Mouse (Mus musculus) neural tube, embryonic 13.5 days (tissue): ENCODE data around the gene Hlcs. TPM values are rescaled to one million over a fixed set of nuclear protein-coding genes. Genes with fewer than 3 reads are reported as not detected.

Experiments used
- ATAC-seq: fragments of 200-750 bp; cut with Nextera tagmentation; 2 replicates; pipeline ENCODE4 v1.8.0; 2017; ENCODE audit warnings: low read depth, mild to moderate bottlenecking, moderate TSS enrichment, moderate library complexity
- H3K27ac ChIP-seq: fragments of 300-500 bp; sonication (generic); replicated peaks from 2 replicates; pipeline ENCODE4 v1.5.1; 2015; ENCODE audit warnings: moderate library complexity, mild to moderate bottlenecking, inconsistent platforms
- H3K27me3 ChIP-seq: fragments of 300-500 bp; sonication (generic); 2 replicates; pipeline ENCODE4 v1.6.1; 2015; ENCODE audit warnings: mild to moderate bottlenecking, inconsistent platforms
- H3K36me3 ChIP-seq: fragments of 300-500 bp; sonication (generic); 2 replicates; pipeline ENCODE4 v1.6.1; 2015; ENCODE audit warnings: mild to moderate bottlenecking, inconsistent platforms
- H3K4me1 ChIP-seq: fragments of 300-500 bp; sonication (generic); replicated peaks from 2 replicates; pipeline ENCODE4 v1.6.1; 2015; ENCODE audit warnings: inconsistent platforms
- H3K4me2 ChIP-seq: fragments of 300-500 bp; sonication (generic); 2 replicates; pipeline ENCODE4 v1.6.1; 2015; ENCODE audit warnings: inconsistent platforms, mild to moderate bottlenecking, moderate library complexity
- H3K4me3 ChIP-seq: fragments of 300-500 bp; sonication (generic); 2 replicates; pipeline ENCODE4 v1.5.1; 2015; ENCODE audit warnings: mild to moderate bottlenecking, inconsistent platforms
- H3K9ac ChIP-seq: fragments of 300-500 bp; sonication (generic); 2 replicates; pipeline ENCODE4 v1.6.1; 2015; ENCODE audit warnings: moderate library complexity, mild to moderate bottlenecking, inconsistent platforms
- H3K9me3 ChIP-seq: fragments of 300-500 bp; sonication (generic); 2 replicates; pipeline ENCODE4 v1.6.1; 2016; ENCODE audit warnings: inconsistent platforms
- WGBS: fragments of 180-500 bp; shearing (Covaris S2); methylation state at CpG from one replicate; pipeline ENCODE4 v1.1.7; 2015; 5-methylcytosine and 5-hydroxymethylcytosine counted together
- polyA plus RNA-seq: library from polyadenylated mRNA; unstranded; fragments of >200 nt; fragmentation: Nextera tagmentation; extraction: Ambion mirVana; gene quantifications from 2 replicates; pipeline ENCODE4 v1.2.1, GENCODE M21; 2015

Gene Hlcs
- polyA plus RNA-seq, 1 experiment from 2014 or later, result 7.9 TPM

DNA sequence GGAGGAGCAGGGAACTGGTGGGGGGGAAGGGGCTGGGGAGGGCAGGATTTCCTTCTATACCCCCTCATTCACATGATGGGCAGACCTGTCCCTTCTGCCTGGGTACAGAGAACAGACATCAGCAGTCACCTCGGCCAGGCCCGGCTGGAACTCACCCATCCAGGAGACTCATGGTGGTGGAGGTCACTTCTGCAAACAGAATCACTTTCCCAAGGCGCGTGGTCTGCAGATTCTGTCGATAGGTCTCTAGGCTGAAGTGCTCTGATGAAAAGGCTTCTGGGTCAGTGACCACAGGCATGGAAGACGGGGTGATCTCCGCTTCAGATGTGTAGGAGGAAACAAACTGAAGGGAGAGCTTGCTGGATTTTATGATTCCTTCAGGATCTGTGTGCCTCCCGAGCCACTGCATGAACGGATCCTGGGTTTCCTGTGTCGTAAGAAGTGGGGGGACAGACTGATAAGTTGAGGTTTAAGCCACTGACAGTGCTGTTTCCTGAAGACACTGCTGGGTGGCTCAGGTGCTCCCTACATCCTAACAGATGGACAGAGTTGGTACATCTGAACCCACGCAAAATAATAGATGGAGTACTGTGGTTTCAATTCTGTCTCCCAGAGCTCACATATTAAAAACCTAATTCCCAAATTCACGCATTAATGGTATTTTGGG is 82.3 kb downstream of the Hlcs start:
- Histone ChIP-seq H3K9me3 (no peaks in the 10 kb centered on the region), H3K27me3 (peaks cover 95% of the 10 kb centered on the region), H3K27ac (no peak overlapping the region), H3K36me3 (0 out of 2 replicates have a peak, but pooled peaks cover 5% of the 10 kb centered on the region), H3K4me3 (no peak overlapping the region), H3K9ac (no peak overlapping the region), H3K4me2 (no peak overlapping the region), H3K4me1 (peaks cover 12% of the 10 kb centered on the region)
- ATAC-seq, result no peak
- 84% methylated on average over 12 of the region's 12 CpGs for WGBS

DNA sequence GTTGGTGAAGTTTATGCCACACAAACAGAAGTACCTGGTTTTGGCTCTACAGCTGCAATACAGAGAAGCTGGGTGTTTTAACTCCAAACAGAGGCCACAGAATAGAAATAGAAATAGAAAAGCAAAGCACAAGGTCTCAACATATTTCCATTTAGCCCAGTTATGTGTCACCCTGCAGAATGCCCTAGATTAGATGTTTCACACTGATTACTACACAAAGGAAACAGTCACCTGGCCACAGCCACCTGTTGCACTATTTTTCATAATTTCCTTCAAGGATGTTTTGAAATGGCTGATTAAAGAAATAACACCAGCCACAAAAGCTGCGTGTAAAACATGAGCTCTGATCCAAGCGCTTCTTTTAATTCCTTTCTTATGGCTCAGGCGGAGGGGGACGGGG is 82.9 kb downstream of the Hlcs start:
- no peak overlapping the region for H3K27ac ChIP-seq
- peaks cover 95% of the 10 kb centered on the region for H3K27me3 ChIP-seq
- no peak for ATAC-seq
- H3K36me3 ChIP-seq, result 0 out of 2 replicates have a peak, but pooled peaks cover 5% of the 10 kb centered on the region
- no peaks in the 10 kb centered on the region for H3K9me3 ChIP-seq
- peaks cover 12% of the 10 kb centered on the region for H3K4me1 ChIP-seq
- WGBS, result 89% methylated on average over 4 of the region's 4 CpGs
- H3K4me2 ChIP-seq, result no peak overlapping the region
- H3K4me3 ChIP-seq, result no peak overlapping the region
- H3K9ac ChIP-seq, result no peak overlapping the region

- 94% methylated on average over 7 of the region's 7 CpGs for WGBS
- Histone ChIP-seq H3K27me3 (peaks cover 95% of the 10 kb centered on the region), H3K4me1 (peaks cover 12% of the 10 kb centered on the region), H3K36me3 (0 out of 2 replicates have a peak, but pooled peaks cover 5% of the 10 kb centered on the region), H3K4me3 (no peak overlapping the region), H3K4me2 (no peak overlapping the region), H3K9me3 (no peaks in the 10 kb centered on the region), H3K27ac (no peak overlapping the region), H3K9ac (no peak overlapping the region)
- ATAC-seq, result no peak
These were observed 83.5 kb downstream of the Hlcs start for GRCm38 (mm10) chr16:94229890-94230289.

DNA sequence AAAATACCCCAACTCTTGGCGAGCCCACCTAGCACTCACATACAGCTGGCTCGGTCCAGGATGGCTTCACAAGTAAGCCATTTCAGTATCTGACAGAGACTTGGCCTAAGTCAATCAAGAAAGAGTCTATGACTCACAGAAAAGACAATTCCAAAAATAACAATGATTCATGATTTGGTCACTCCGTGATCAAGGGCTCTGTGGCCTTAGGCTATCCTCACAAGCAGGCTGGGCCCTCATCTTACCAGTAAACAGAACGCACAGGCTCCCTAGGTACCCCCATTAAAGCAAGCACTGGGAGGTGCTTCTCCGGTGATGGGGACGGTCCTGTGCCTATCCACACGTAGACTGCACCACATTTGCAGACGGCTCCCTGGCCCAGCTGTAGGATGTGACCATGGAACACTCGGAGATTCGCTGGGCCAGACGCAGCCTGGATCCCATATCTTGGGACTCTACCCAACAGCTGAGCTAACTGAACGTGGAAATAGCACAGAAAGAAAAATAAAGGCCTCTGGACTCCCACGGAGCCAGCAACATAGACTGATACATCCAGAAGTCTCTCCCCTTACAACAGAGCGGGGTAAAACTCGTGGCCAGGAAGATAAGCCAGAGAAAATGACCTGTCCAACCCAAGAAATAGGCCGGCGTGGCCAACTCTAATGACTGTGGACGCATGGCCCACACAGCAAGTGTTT is 84.4 kb downstream of the Hlcs start:
- H3K27me3 ChIP-seq, result peaks cover 96% of the 10 kb centered on the region
- H3K4me1 ChIP-seq, result peaks cover 12% of the 10 kb centered on the region
- 0 out of 2 replicates have a peak, but pooled peaks cover 5% of the 10 kb centered on the region for H3K36me3 ChIP-seq
- ATAC-seq, result no peak
- 80% methylated on average over 18 of the region's 18 CpGs for WGBS
- H3K9ac ChIP-seq, result no peak overlapping the region
- no peaks in the 10 kb centered on the region for H3K9me3 ChIP-seq
- no peak overlapping the region for H3K4me3 ChIP-seq
- H3K27ac ChIP-seq, result no peak overlapping the region
- no peak overlapping the region for H3K4me2 ChIP-seq

GRCm38 (mm10) chr16:94227328-94228018 is 85.9 kb downstream of the Hlcs start:
- WGBS, result 8% methylated on average over 18 of the region's 18 CpGs
- Histone ChIP-seq H3K36me3 (0 out of 2 replicates have a peak, but pooled peaks cover 5% of the 10 kb centered on the region), H3K27ac (no peak overlapping the region), H3K9ac (no peak overlapping the region), H3K4me1 (peaks cover 12% of the 10 kb centered on the region), H3K27me3 (peaks cover 97% of the 10 kb centered on the region), H3K4me2 (peak overlapping the region; percentile 20; the same call in 1 of the 2 replicates), H3K4me3 (no peak overlapping the region), H3K9me3 (no peaks in the 10 kb centered on the region)
- ATAC-seq, result peak; percentile 91

DNA sequence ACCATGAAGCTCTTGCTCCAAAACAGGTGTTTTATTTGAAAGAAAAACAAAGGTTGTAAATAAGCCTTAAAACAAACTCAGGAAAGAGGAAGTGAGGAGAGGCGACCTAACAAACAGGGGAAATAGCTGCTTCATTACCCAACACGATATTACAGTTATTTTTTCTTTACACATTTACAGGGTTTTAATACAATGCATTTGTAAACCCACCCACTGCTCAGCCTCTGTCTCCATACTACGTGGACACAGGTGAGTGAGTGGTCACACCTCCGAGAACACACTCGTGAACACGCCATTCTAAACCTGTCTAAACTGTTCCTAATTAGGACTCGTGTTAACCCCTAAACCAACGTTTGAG is 90.0 kb downstream of the Hlcs start:
- ATAC-seq, result no peak
- H3K4me3 ChIP-seq, result no peak overlapping the region
- no peak overlapping the region for H3K9ac ChIP-seq
- H3K4me2 ChIP-seq, result no peak overlapping the region
- peaks cover 12% of the 10 kb centered on the region for H3K4me1 ChIP-seq
- WGBS, result 86% methylated on average over 8 of the region's 8 CpGs
- no peaks in the 10 kb centered on the region for H3K36me3 ChIP-seq
- H3K27me3 ChIP-seq, result peaks cover 87% of the 10 kb centered on the region
- no peak overlapping the region for H3K27ac ChIP-seq
- no peaks in the 10 kb centered on the region for H3K9me3 ChIP-seq

DNA sequence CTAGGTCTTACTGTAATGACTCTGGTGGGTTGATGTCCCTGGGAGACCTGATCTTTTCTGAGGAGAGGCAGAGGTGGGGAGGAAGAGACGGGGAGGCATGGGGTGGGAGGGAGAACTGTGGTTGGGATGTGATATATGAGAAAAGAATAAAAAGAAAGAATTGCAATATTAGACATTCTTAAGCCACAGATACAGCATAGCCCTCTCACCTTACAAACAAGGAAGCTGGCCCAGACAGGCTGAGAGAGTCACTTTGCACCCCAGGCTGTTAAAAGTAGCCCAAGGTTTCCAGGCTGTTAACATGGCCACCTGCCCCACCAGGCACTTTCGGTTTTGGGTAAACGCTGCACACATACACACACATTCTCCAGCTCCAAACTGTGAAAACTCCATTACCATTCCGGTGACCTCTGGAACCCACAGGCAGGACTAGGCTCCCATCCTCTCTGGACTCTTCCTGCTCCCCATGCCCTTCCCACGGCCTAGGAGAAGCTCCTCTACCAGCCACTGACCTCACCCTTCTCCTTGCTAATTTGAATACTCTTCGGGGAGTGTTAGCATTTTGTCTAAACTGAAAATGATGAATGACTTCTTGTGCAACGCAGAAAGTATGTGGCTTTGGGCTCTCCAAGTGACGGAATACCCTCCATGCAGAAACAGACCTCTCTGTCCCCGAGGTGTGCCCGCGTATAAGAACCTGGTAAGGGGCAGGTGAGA is 90.6 kb downstream of the Hlcs start:
- ATAC-seq, result no peak
- H3K4me3 ChIP-seq, result no peak overlapping the region
- no peak overlapping the region for H3K27ac ChIP-seq
- no peaks in the 10 kb centered on the region for H3K9me3 ChIP-seq
- H3K36me3 ChIP-seq, result no peaks in the 10 kb centered on the region
- H3K4me2 ChIP-seq, result no peak overlapping the region
- H3K27me3 ChIP-seq, result peaks cover 82% of the 10 kb centered on the region
- H3K4me1 ChIP-seq, result peaks cover 7% of the 10 kb centered on the region
- 84% methylated on average over 11 of the region's 11 CpGs for WGBS
- H3K9ac ChIP-seq, result no peak overlapping the region

GRCm38 (mm10) chr16:94210689-94211357 is 102.5 kb downstream of the Hlcs start:
- no peak overlapping the region for H3K27ac ChIP-seq
- H3K27me3 ChIP-seq, result peaks cover 8% of the 10 kb centered on the region
- no peak overlapping the region for H3K4me3 ChIP-seq
- H3K36me3 ChIP-seq, result no peaks in the 10 kb centered on the region
- H3K9ac ChIP-seq, result no peak overlapping the region
- WGBS, result 73% methylated on average over 15 of the region's 15 CpGs
- H3K9me3 ChIP-seq, result no peaks in the 10 kb centered on the region
- no peak overlapping the region for H3K4me2 ChIP-seq
- peaks cover 3% of the 10 kb centered on the region; the same call in 1 of the 2 replicates for H3K4me1 ChIP-seq
- ATAC-seq, result no peak

DNA sequence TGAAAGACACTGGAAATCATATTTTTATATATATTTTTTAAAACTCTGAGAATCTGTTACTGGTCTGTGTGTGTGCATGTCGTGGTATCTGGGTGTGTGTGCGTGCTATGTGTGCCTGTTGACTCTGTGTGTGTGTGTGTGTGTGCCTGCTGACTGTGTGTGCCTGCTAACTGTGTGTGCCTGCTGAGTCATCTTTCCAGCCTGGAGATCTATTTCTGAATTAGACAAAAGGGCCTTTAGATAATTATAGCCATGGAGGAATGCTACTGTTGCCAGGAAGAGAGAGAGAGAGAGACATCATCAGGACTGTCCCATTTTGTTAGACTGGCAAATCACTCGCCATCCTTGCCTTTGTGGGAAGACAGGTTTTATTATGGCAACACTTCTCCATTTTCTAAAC is 103.7 kb downstream of the Hlcs start:
- Histone ChIP-seq H3K27me3 (peaks cover 1% of the 10 kb centered on the region), H3K27ac (no peak overlapping the region), H3K4me1 (peaks cover 15% of the 10 kb centered on the region; the same call in 1 of the 2 replicates), H3K4me2 (no peak overlapping the region), H3K9ac (no peak overlapping the region), H3K36me3 (no peaks in the 10 kb centered on the region), H3K9me3 (no peaks in the 10 kb centered on the region), H3K4me3 (no peak overlapping the region)
- no peak for ATAC-seq
- WGBS, result 71% methylated on average over 3 of the region's 3 CpGs

GRCm38 (mm10) chr16:94208826-94209225 is 104.5 kb downstream of the Hlcs start:
- Histone ChIP-seq H3K4me2 (no peak overlapping the region), H3K36me3 (no peaks in the 10 kb centered on the region), H3K9me3 (no peaks in the 10 kb centered on the region), H3K27ac (no peak overlapping the region), H3K9ac (no peak overlapping the region), H3K27me3 (no peaks in the 10 kb centered on the region), H3K4me1 (peaks cover 17% of the 10 kb centered on the region; the same call in 1 of the 2 replicates), H3K4me3 (no peak overlapping the region)
- no peak for ATAC-seq
- WGBS, result 85% methylated on average over 10 of the region's 10 CpGs

DNA sequence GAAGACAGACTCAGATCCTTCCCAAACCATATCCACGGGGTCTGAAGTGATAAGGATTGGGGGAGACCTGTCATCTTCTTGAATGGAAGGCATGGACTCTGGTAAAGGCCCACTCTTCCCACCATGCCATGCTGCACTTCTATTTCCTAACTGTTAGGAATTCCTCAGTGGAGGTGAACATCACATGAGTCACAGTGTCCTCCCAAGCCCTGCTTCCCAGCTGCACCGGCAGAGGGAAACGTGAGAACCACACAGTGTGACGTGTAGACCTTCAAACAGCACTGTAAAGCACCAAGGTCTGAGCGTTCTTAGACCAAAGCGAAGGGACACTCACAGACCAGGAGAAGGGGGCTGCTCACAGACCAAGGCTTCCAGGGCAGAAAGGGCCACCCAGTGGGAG is 105.2 kb downstream of the Hlcs start:
- H3K9me3 ChIP-seq, result no peaks in the 10 kb centered on the region
- H3K9ac ChIP-seq, result no peak overlapping the region
- WGBS, result 91% methylated on average over 6 of the region's 6 CpGs
- no peak for ATAC-seq
- peaks cover 17% of the 10 kb centered on the region; the same call in 1 of the 2 replicates for H3K4me1 ChIP-seq
- H3K4me2 ChIP-seq, result no peak overlapping the region
- H3K4me3 ChIP-seq, result no peak overlapping the region
- H3K27me3 ChIP-seq, result no peaks in the 10 kb centered on the region
- H3K36me3 ChIP-seq, result no peaks in the 10 kb centered on the region
- no peak overlapping the region for H3K27ac ChIP-seq
